Mouse (Mus musculus): Measurements from ENCODE around the gene Olfr469. TPM values are rescaled to one million over a fixed set of nuclear protein-coding genes. Genes with fewer than 3 reads are reported as not detected.

The Olfr469 gene
- polyA plus RNA-seq, 1 experiment from 2014 or later: not detected

DNA sequence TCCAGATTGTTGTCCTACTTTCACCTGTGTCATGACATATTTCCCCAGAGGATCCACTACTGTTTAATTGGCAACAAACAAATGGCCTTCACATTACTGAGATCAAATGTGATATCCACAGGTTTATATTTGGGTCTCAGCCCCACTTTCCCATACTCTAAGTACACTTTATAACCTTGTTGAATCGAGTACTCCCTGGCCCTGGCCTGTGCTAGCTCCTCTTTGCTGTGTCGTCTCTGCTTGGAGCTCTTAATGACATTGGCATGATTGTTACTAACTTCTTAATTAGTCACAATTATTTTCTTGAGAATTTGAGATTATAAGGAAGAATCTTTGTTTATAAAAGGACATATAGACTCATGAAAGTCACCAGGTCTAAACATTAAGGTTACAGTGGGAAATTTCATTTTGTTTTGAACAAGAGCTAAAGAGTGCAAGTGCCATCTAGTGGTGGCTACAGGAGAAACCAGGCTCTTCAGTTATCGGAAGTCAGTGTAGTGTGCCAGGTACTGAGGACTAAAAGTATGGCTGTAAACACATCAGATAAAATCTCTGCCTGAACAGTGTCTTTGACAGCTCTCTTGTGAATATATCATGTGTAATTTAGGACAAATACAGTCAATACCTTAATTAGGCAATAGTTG, 37.2 kb downstream of the Olfr469 start:
- Histone ChIP-seq H3K9me3 (replicated peaks; ENCODE audit: control insufficient read depth, low read length) (no peaks in the 10 kb centered on the region), H3K4me1 (ENCODE audit: control insufficient read depth, insufficient read depth, low read length) (no peaks in the 10 kb centered on the region)
- ATAC-seq (replicated peaks; ENCODE audit: insufficient number of reproducible peaks, low FRiP score, low TSS enrichment): no peak

DNA sequence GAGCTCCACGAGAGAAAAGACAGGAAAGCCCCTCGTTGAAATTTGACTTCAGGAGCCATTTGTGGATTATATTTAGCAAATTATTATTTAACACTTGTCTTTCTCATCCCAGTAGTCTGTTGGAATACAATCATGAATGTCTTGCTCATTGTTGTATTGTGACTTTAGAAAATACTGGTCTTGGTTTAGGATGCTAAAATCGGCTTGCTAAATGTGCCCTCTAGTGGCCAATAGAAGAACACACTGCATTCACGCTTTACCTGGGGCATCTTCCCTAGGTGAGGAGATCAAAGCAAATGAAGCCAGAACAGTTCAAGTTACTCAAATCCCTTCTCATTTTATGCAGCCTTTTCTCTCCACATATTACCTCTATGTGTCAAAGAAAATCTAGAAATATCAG, 45.7 kb downstream of the Olfr469 start:
- 39% methylated on average over 4 of the region's 4 CpGs for WGBS (ENCODE audit: insufficient replicate concordance)
- ATAC-seq (replicated peaks; ENCODE audit: insufficient number of reproducible peaks, low FRiP score, low TSS enrichment): no peak
- no peaks in the 10 kb centered on the region for H3K27me3 ChIP-seq (ENCODE audit: control insufficient read depth, insufficient read depth, low read length)
- H3K9me3 ChIP-seq (replicated peaks; ENCODE audit: control insufficient read depth, low read length): no peaks in the 10 kb centered on the region
- no peak overlapping the region for H3K4me3 ChIP-seq (ENCODE audit: low read depth, low read length)
- H3K27ac ChIP-seq (ENCODE audit: low read depth, low read length): no peak overlapping the region
- H3K9ac ChIP-seq (ENCODE audit: low read depth, low read length): no peak overlapping the region
- H3K36me3 ChIP-seq (ENCODE audit: control insufficient read depth, insufficient read depth, low read length): no peaks in the 10 kb centered on the region
- H3K4me1 ChIP-seq (ENCODE audit: control insufficient read depth, insufficient read depth, low read length): no peaks in the 10 kb centered on the region
- H3K4me2 ChIP-seq: no peak overlapping the region

More for the DNA sequence above, 37.2 kb downstream of the Olfr469 start:
- no peak overlapping the region for H3K27ac ChIP-seq (ENCODE audit: low read depth, low read length)
- H3K4me2 ChIP-seq: no peak overlapping the region
- H3K4me3 ChIP-seq (ENCODE audit: low read depth, low read length): no peak overlapping the region
- WGBS (ENCODE audit: insufficient replicate concordance): 57% methylated on average over 3 of the region's 3 CpGs
- no peak overlapping the region for H3K9ac ChIP-seq (ENCODE audit: low read depth, low read length)
- H3K27me3 ChIP-seq (ENCODE audit: control insufficient read depth, insufficient read depth, low read length): no peaks in the 10 kb centered on the region
- H3K36me3 ChIP-seq (ENCODE audit: control insufficient read depth, insufficient read depth, low read length): no peaks in the 10 kb centered on the region

GRCm38 (mm10) chr7:107778216-107778615, 47.1 kb downstream of the Olfr469 start:
- Histone ChIP-seq H3K4me1 (ENCODE audit: control insufficient read depth, insufficient read depth, low read length) (no peaks in the 10 kb centered on the region), H3K9ac (ENCODE audit: low read depth, low read length) (no peak overlapping the region), H3K27ac (ENCODE audit: low read depth, low read length) (no peak overlapping the region), H3K9me3 (replicated peaks; ENCODE audit: control insufficient read depth, low read length) (no peaks in the 10 kb centered on the region), H3K27me3 (ENCODE audit: control insufficient read depth, insufficient read depth, low read length) (no peaks in the 10 kb centered on the region), H3K4me3 (ENCODE audit: low read depth, low read length) (no peak overlapping the region), H3K4me2 (no peak overlapping the region), H3K36me3 (ENCODE audit: control insufficient read depth, insufficient read depth, low read length) (no peaks in the 10 kb centered on the region)
- WGBS (ENCODE audit: insufficient replicate concordance): 72% methylated on average over 1 of the region's 1 CpGs
- no peak for ATAC-seq (replicated peaks; ENCODE audit: insufficient number of reproducible peaks, low FRiP score, low TSS enrichment)

DNA sequence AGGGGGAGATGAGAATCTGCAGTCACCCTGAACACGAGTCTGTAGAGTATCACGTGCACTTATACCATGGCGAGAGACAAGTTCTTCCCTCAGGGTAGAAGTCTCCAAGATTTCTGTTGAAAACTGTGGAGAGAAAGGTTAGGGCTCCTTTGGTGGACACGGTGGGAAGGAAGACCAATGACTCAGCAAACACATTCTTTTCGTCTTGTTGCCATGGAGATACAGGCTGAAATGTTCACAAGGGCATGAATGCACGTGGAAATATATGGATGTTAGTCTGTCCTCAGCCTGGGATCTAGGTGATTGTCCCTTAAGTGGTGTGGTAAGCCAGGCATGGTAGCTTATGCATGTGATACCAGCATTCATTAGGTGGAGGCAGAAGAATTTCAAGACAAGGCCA, 54.5 kb downstream of the Olfr469 start:
- ATAC-seq (replicated peaks; ENCODE audit: insufficient number of reproducible peaks, low FRiP score, low TSS enrichment): no peak
- Histone ChIP-seq H3K9me3 (replicated peaks; ENCODE audit: control insufficient read depth, low read length) (no peaks in the 10 kb centered on the region), H3K36me3 (ENCODE audit: control insufficient read depth, insufficient read depth, low read length) (no peaks in the 10 kb centered on the region), H3K4me2 (no peak overlapping the region), H3K27ac (ENCODE audit: low read depth, low read length) (no peak overlapping the region), H3K4me3 (ENCODE audit: low read depth, low read length) (no peak overlapping the region), H3K4me1 (ENCODE audit: control insufficient read depth, insufficient read depth, low read length) (no peaks in the 10 kb centered on the region), H3K9ac (ENCODE audit: low read depth, low read length) (no peak overlapping the region), H3K27me3 (ENCODE audit: control insufficient read depth, insufficient read depth, low read length) (no peaks in the 10 kb centered on the region)
- 61% methylated on average over 6 of the region's 6 CpGs for WGBS (ENCODE audit: insufficient replicate concordance)

Other genes starting within 250 kb of the Olfr469 start
- 6.3 and 7.9 TPM in 2 replicates for gene Ppfibp2, start 230.3 kb downstream of the Olfr469 start, polyA plus RNA-seq (2014; fragmentation: Nextera tagmentation; extraction: Ambion mirVana)
- gene 5330417H12Rik, start 200.4 kb downstream of the Olfr469 start, polyA plus RNA-seq (2014; fragmentation: Nextera tagmentation; extraction: Ambion mirVana): not detected in 2 replicates
- 0.76 and 1.2 TPM in 2 replicates for gene Cyb5r2, start 67.5 kb downstream of the Olfr469 start, polyA plus RNA-seq (2014; fragmentation: Nextera tagmentation; extraction: Ambion mirVana)
- gene Ovch2, start 24.3 kb downstream of the Olfr469 start, polyA plus RNA-seq (2014; fragmentation: Nextera tagmentation; extraction: Ambion mirVana): not detected in 2 replicates
- not detected in 2 replicates for gene Olfr467, start 13.3 kb downstream of the Olfr469 start, polyA plus RNA-seq (2014; fragmentation: Nextera tagmentation; extraction: Ambion mirVana)
- not detected in 2 replicates for gene Olfr470, start 21.9 kb upstream of the Olfr469 start, polyA plus RNA-seq (2014; fragmentation: Nextera tagmentation; extraction: Ambion mirVana)
- not detected in 2 replicates for gene Olfr472, start 72.4 kb upstream of the Olfr469 start, polyA plus RNA-seq (2014; fragmentation: Nextera tagmentation; extraction: Ambion mirVana)
- not detected in 2 replicates for gene Olfr473, start 104.9 kb upstream of the Olfr469 start, polyA plus RNA-seq (2014; fragmentation: Nextera tagmentation; extraction: Ambion mirVana)
- not detected in 2 replicates for gene Olfr474, start 129.1 kb upstream of the Olfr469 start, polyA plus RNA-seq (2014; fragmentation: Nextera tagmentation; extraction: Ambion mirVana)
- not detected in 2 replicates for gene Olfr476, start 139.3 kb upstream of the Olfr469 start, polyA plus RNA-seq (2014; fragmentation: Nextera tagmentation; extraction: Ambion mirVana)
- not detected in 2 replicates for gene Olfr477, start 161.2 kb upstream of the Olfr469 start, polyA plus RNA-seq (2014; fragmentation: Nextera tagmentation; extraction: Ambion mirVana)
- not detected in 2 replicates for gene Olfr478, start 208.4 kb upstream of the Olfr469 start, polyA plus RNA-seq (2014; fragmentation: Nextera tagmentation; extraction: Ambion mirVana)
- not detected in 2 replicates for gene Olfr479, start 225.2 kb upstream of the Olfr469 start, polyA plus RNA-seq (2014; fragmentation: Nextera tagmentation; extraction: Ambion mirVana)
- gene Olfr480, start 241.8 kb upstream of the Olfr469 start, polyA plus RNA-seq (2014; fragmentation: Nextera tagmentation; extraction: Ambion mirVana): not detected in 2 replicates